Mouse (Mus musculus) myocyte (in vitro differentiated cells): Measurements from ENCODE around the gene Ndufa5. TPM values are rescaled to one million over a fixed set of nuclear protein-coding genes. Genes with fewer than 3 reads are reported as not detected.

Experiments
- H3K27me3 ChIP-seq: one replicate; pipeline ENCODE4 v1.6.1; 2011; ENCODE audit not compliant: control insufficient read depth, insufficient read depth, insufficient read length
- H3K36me3 ChIP-seq: one replicate; pipeline ENCODE4 v1.6.1; 2011; ENCODE audit not compliant: control insufficient read depth, insufficient read depth
- H3K4me2 ChIP-seq: one replicate; pipeline ENCODE4 v1.6.1; 2011; ENCODE audit warnings: low read depth, control low read depth
- H3K4me3 ChIP-seq: one replicate; pipeline ENCODE4 v1.5.1; 2011; ENCODE audit warnings: mild to moderate bottlenecking, control low read depth, moderate library complexity
- H3K79me2 ChIP-seq: one replicate; pipeline ENCODE4 v1.6.1; 2011; ENCODE audit not compliant: control insufficient read depth, insufficient read depth
- H3ac ChIP-seq: one replicate; pipeline ENCODE4 v1.6.1; 2011; ENCODE audit not compliant: control insufficient read depth, insufficient read length
- CEBPB ChIP-seq: IDR thresholded peaks from 2 replicates; pipeline ENCODE4 v1.6.1; 2011; ENCODE audit warnings: mild to moderate bottlenecking, moderate library complexity; ENCODE audit not compliant: poor library complexity, insufficient read depth, severe bottlenecking
- MAX ChIP-seq: IDR thresholded peaks from one replicate; pipeline ENCODE4 v1.6.1; 2011; ENCODE audit warnings: low read depth, mild to moderate bottlenecking, control low read depth
- MYOD1 ChIP-seq, 3 experiments: IDR thresholded peaks; one replicate each; pipeline ENCODE4 v1.6.1; 2011; ENCODE audit warnings: control low read depth in 2 of 3, low read depth in 2 of 3, mild to moderate bottlenecking in 2 of 3, moderate library complexity in 1 of 3; ENCODE audit not compliant: insufficient read length in 2 of 3, control insufficient read depth in 1 of 3
- MYOG ChIP-seq, 3 experiments: IDR thresholded peaks; one replicate each; pipeline ENCODE4 v1.6.1; 2011; ENCODE audit warnings: control low read depth in 2 of 3, low read depth in 2 of 3, mild to moderate bottlenecking in 2 of 3; ENCODE audit not compliant: insufficient read length in 2 of 3, control insufficient read depth in 1 of 3, insufficient read depth in 1 of 3
- POLR2AphosphoS2 ChIP-seq: IDR thresholded peaks from one replicate; pipeline ENCODE4 v1.6.1; 2011; ENCODE audit warnings: low read depth, control low read depth; ENCODE audit not compliant: insufficient read length
- REST ChIP-seq: IDR thresholded peaks from one replicate; pipeline ENCODE4 v1.6.1; 2011; ENCODE audit warnings: mild to moderate bottlenecking, control low read depth, moderate library complexity; ENCODE audit not compliant: insufficient read depth, insufficient read length
- SRF ChIP-seq: IDR thresholded peaks from one replicate; pipeline ENCODE4 v1.6.1; 2011; ENCODE audit warnings: low read depth; ENCODE audit not compliant: control insufficient read depth, insufficient read length
- TCF12 ChIP-seq: IDR thresholded peaks from one replicate; pipeline ENCODE4 v1.6.1; 2011; ENCODE audit warnings: mild to moderate bottlenecking, control low read depth; ENCODE audit not compliant: poor library complexity, insufficient read depth, severe bottlenecking
- TCF3 ChIP-seq: IDR thresholded peaks from one replicate; pipeline ENCODE4 v1.6.1; 2011; ENCODE audit warnings: low read depth, control low read depth; ENCODE audit not compliant: insufficient read length
- polyA plus RNA-seq: library from polyadenylated mRNA; unstranded; fragments of >200 nt; fragmentation: generic; extraction: Trizol; gene quantifications from one replicate; pipeline ENCODE4 v1.2.1, GENCODE M21; 2012; ENCODE audit warnings: missing spikeins

Ndufa5 gene
- polyA plus RNA-seq, 1 experiment, result 234 TPM

DNA sequence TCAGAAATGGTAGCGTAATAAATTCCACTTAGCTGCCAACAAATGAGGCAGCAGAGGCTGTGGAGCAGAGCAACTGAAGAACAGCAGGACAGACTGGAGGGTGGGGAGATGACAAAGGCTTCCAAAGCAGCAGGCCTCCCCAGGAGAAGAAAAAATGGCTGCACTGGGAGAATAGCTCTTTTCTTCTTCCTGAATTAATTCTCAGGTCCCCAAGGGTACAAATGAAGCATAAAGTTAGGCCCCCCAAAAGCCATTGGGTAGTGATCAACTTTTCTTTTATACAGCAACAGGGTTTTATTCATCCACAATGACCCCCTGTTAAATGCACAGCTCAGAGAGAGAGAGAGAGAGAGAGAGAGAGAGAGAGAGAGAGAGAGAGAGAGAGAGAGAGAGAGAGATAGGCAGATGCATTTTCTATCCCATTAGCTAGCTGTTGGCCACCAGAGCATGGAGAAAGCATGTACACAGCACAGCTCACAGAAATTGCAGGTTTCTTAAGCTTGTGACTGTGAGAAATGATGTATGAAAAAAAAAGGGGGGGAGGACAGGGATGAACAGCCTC, 57.2 kb downstream of the Ndufa5 start:
- no peak for TF ChIP-seq TCF12
- TF ChIP-seq CEBPB, result no peak
- no peak for TF ChIP-seq SRF
- TF ChIP-seq MYOD1 (IDR thresholded peaks at IDR 0.05; ENCODE audit: control insufficient read depth in 1 of 3, insufficient read length in 2 of 3, low read depth in 2 of 3), result no peak
- TF ChIP-seq POLR2AphosphoS2, result no peak
- TF ChIP-seq MYOG (IDR thresholded peaks at IDR 0.05; ENCODE audit: control insufficient read depth in 1 of 3, insufficient read depth in 1 of 3, insufficient read length in 2 of 3, low read depth in 2 of 3), result no peak
- no peak for TF ChIP-seq REST
- no peak for TF ChIP-seq MAX
- Histone ChIP-seq H3ac (no peak overlapping the region), H3K4me3 (no peak overlapping the region), H3K79me2 (no peaks in the 10 kb centered on the region), H3K36me3 (no peaks in the 10 kb centered on the region), H3K27me3 (no peaks in the 10 kb centered on the region), H3K4me2 (no peak overlapping the region)

DNA sequence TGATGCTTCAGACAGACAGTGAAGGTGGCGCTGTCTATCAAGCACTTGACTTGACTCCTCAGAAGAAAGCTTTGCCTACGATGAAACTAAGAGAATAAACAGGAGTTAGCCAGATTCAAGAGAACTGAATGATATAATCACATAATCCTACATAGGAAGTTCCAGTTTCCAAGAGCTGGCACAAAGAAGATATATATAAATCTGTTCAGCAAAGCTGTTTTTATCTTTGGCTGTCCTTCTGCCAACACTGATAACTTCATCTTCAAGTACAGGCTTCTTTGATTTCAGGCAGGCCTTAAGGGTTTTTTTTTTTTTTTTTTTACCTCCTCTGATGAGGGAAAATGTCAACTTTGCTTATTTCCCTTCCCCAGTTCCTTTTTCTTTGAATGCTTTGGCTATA, 57.7 kb downstream of the Ndufa5 start:
- Histone ChIP-seq H3K4me2 (no peak overlapping the region), H3K79me2 (no peaks in the 10 kb centered on the region), H3K36me3 (no peaks in the 10 kb centered on the region), H3K4me3 (no peak overlapping the region), H3K27me3 (no peaks in the 10 kb centered on the region), H3ac (no peak overlapping the region)
- TF ChIP-seq MYOG (IDR thresholded peaks at IDR 0.05; ENCODE audit: control insufficient read depth in 1 of 3, insufficient read depth in 1 of 3, insufficient read length in 2 of 3, low read depth in 2 of 3), result no peak
- TF ChIP-seq MAX, result no peak
- no peak for TF ChIP-seq REST
- TF ChIP-seq POLR2AphosphoS2, result no peak
- TF ChIP-seq TCF3, result no peak

Other genes with a start within 250 kb of the Ndufa5 start
- not detected for gene Iqub, start 12.9 kb downstream of the Ndufa5 start, polyA plus RNA-seq
- 0.16 TPM for gene Asb15, start 131 bp upstream of the Ndufa5 start, polyA plus RNA-seq
- 33.6 TPM for gene Lmod2, start 69.7 kb upstream of the Ndufa5 start, polyA plus RNA-seq
- 10.8 TPM for gene Wasl, start 137.0 kb upstream of the Ndufa5 start, polyA plus RNA-seq
- 0.07 TPM for gene Hyal6, start 205.2 kb upstream of the Ndufa5 start, polyA plus RNA-seq
- 0.01 TPM for gene Hyal4, start 220.3 kb upstream of the Ndufa5 start, polyA plus RNA-seq